Mouse (Mus musculus) spleen, embryonic (tissue): ENCODE measurements around the gene Pde9a.

Experiments used
- CTCF ChIA-PET: fragments of 350-600 bp; sonication (Branson Sonifier 250); formaldehyde crosslinking; loops from one replicate; lab custom pipeline; 2022; lab: Charles Lee

The Pde9a gene

DNA sequence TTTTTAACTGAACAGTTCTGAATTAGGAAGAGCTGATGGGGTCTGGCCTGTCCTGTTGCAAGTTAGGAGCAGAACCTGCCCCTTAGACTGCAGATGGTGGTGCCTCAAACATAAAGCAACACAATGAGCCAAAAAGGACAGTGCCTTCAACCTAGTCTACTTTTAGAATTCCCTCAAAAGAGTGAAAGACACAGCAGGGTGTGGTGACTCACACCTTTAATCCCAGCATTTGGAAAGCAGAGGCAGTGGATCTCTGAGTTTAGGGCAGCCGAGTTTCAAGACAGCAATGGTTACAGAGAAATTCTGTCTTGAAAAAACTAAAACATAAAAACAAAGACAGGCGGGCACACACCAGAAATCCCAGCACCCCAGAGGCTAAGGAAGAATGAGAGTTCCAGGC, 117.9 kb downstream of the Pde9a start:
- CTCF ChIA-PET, result no interaction called here

DNA sequence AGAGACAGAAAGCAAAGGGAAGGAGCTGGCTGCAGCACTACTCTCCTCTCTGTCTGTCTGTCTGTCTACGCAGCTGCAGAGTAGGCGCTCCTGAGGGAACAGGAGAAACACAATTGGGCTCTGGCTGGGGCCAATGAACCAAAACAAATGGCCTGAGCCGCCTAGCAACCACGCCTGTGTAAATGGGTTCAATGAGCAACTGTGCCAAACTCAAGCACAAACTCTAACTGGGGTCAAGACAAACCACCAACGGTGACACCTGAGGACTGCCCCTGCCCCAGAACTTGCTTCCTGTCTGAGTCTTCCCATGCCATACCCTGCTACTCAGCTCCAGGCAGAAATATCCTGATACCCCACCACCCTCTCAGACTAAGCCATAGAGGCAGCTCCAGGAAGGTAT, 119.0 kb downstream of the Pde9a start:
- CTCF ChIA-PET, result no interaction called here

DNA sequence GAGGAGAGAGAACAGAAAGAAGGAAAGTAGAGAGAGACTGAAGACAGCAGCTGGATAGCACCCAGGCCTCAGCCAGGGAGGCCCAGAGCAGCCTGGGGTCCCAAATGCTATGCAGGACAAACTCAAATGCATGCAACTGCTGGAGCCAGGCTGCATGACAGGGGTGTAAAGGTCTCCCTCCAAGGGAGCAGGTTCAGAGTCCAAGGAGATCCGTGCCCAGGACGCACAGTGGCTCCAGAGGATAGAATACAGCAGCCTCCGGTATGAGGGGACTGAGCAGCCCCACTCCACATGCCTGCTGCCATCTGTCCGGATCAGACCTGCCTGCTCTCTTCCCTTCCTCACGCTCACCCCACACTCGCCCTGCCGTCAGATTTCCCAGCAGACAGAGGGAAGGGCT, 120.3 kb downstream of the Pde9a start:
- CTCF ChIA-PET, result no interaction called here

DNA sequence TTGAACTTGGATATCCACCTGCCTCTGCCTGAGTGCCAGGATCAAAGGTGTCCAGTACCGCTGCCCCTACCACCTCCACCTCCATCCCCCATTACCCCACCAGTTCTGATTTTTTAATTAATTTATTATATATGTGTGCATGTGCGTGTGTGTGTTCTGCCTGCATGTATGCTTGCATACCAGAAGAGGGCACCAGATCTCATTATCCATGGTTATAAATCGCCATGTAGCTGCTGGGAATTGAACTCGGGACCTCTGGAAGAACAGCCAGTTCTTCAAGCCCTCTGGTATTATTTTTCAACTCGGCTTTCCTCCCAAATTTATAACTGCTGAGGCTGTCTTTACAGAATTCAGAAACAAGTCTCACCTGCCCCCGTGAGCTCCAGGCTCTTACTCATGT, 124.9 kb downstream of the Pde9a start:
- CTCF ChIA-PET, result no interaction called here

DNA sequence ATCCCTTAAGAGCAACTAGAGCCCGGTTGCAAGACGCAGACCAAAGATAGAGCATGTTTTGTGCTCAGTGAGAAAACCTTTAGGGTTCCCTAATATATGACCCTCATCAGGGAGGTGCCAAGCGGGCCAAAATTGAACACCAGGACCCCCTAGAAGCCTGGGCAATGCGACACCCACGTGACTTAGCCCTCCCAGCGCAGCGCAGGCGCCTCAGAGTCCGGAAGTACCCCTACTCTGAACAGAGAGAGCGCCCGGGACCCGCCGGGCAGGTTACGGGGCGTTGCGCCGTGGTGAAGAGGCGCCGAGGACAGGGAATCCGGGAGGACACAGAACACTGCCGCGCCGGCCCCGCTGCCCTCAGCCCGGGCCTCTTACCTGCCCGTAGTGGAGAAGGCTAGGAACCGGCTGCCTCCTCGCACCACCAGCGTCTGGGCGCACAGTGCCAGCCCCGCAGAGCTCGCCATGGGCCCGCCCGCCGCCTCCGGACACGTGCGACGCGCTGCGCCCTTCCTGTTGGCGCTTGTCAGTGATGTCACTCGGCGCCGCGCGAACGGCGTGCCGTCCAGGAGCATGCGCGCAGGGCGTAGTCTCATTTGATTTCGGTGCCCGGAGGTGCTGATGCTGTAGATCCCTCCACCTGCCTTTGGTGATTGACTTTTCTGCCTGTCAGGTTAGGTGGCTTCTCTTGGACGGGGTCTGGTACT, 125.9 kb downstream of the Pde9a start:
- CTCF ChIA-PET, result interaction anchor here (0.7 kb wide), 1 partner anchor 291 kb away, joined by 3 read pairs; no protein-coding TSS in a partner anchor

DNA sequence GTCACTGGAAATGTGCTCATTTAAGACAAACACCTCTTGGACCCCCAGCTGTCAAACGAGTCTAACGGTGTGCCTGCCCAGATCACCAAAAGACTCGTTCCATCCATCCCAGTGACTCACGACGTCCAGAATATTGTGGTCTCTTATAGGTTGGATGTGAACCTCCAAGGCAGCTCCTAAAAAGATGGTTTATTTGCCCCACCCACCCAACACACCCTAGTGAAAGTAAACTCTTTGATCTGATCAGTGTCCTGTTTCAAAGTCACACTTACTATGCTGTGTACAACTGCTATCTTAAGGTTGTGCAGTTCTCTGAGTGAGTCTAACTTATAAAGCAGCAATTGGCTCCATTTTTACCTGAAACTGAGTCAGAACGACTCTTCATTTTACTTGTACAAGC, 126.6 kb downstream of the Pde9a start:
- CTCF ChIA-PET, result interaction anchor here (0.7 kb wide), 1 partner anchor 291 kb away, joined by 3 read pairs; no protein-coding TSS in a partner anchor

DNA sequence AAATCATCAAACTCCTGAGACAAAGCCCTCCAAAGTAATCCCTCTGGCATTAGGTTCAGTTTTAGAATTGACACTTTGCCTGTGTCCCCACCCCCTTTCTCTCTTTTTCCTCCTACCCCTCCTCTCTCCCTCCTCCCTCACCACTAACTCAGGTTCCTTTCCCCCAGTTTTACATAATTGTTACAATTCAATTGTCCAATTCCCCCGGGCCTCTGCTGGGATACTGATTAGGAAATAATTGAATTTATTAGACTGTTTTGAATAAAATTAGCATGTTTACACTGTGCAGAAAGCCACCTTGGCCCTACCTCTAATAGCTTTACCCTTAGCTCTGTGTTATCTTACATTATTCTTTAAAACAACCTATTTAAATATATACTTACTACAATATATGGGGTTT, 128.7 kb downstream of the Pde9a start:
- CTCF ChIA-PET, result interaction anchor here (0.6 to 0.7 kb wide), 2 partner anchors 7 to 24 kb away, joined by 5 to 6 read pairs; no protein-coding TSS in a partner anchor

DNA sequence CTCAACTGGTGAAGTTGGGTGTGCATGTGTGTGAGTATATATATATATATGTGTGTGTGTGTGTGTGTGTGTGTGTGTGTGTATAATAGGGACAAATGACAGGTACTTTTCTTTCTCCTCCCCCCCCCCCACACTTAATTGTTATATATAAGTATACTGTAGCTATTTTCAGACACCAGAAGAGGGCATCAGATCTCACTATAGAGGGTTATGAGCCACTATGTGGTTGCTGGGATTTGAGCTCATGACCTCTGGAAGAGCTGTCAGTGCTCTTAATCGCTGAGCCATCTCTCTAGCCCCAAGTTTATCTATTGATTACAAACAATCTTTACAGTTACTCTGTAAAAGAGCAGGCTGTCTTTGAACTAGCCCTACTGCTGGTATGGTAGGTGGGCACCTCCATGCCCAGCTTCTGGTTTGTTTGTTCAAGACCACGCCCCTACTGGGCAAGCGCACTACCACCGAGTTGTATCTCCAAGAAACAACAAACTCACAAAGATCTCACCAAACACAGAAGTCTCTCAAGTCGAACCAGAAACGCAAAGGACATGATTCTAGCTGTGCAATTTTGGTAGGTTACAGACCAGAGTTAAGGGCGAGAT, 133.4 kb downstream of the Pde9a start:
- CTCF ChIA-PET, result interaction anchor here (0.6 to 0.7 kb wide), 2 partner anchors 12 to 696 kb away, joined by 5 to 11 read pairs; no protein-coding TSS in a partner anchor

DNA sequence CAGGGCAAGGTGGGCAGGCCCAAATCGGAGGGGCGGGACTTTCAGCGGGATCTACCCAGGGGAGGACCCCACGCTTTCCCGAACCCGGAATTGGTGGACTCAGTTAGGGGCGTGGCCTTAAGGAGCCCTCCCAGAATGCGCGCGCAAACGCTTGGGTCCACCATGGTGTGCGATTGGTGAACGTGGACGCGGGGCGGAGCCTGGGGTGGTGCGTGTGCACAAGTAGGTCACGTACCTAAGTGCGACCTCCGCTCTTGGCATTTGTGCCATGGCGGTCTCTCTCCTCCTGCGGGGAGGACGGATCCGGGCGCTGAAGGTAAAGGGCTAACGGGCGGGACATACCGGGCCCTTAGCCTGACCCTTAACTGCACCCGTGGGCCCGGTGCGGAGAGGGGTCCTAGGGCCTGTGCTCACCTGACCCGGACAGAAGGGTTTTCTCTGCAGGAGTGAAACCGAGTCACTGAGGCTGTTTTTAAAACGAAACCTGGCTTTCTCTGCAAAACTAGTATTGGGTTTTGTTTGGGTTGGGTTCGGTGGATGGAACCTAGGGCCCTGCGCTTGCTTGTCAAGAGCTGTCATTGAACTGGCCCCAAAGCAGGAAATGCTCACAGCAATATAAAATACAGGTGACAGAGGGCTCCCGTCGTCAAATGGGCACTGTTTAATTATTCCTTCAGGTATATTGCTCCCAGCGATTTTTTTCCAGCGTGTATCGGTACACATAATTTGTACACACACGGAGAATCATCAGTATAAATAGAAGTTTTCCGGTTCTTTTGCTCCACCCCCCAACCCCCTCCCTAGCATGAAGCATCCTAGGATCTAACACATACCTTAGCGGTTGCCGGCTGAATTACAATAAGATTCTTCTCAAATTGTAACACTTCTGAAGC, 134.2 kb downstream of the Pde9a start, which contains the start of the genes Wdr4 and Ndufv3:
TSS of gene Wdr4 (minus strand) at position 35 of the 893 bp plus-strand sequence.
TSS of gene Ndufv3 (plus strand) at position 170 of the 893 bp plus-strand sequence.
- CTCF ChIA-PET, result interaction anchor here (0.6 kb wide), 1 partner anchor 11 kb away, joined by 11 read pairs; no protein-coding TSS in a partner anchor

DNA sequence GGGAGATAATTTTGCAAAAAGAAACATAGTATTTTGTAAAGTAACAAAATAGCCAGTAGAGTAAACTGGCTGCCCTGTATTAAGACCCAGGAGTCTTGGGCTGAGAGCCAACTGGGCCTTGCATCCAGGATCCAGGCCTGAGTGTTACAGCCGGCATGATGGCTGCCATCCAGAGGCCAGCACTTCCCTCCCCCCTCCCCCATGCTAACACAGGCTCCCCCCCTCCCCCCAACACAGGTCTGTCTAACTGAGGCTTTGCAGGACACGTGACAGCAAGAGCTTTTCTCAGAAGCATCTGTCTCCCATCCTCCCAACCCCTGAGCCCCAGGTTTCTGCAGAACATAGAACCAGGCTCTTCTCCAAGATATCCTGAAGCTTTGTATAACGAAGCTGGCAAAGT, 134.9 kb downstream of the Pde9a start:
- CTCF ChIA-PET, result no interaction called here

DNA sequence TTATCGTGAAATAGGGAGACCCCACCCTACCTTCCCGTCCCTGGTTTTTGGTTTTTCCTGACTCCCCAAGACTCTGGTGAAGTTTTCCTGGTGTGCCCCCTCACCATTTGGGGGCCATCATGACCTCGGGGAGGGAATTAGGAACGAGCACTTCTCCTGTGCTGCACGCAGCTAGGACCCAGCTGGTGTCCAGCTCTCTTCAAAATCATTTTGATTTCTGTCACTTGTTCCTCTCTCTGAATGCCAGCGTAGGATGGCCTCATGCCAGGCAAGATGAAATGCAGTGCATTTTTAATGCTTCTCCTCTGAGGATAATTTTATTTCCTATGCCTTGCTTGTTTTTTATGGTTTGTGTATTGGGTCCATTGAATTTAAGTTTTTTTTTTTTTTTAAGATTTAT, 135.9 kb downstream of the Pde9a start:
- CTCF ChIA-PET, result interaction anchor here (0.7 kb wide), 3 partner anchors 8 to 210 kb away, joined by 3 to 6 read pairs (median 5); no protein-coding TSS in a partner anchor

DNA sequence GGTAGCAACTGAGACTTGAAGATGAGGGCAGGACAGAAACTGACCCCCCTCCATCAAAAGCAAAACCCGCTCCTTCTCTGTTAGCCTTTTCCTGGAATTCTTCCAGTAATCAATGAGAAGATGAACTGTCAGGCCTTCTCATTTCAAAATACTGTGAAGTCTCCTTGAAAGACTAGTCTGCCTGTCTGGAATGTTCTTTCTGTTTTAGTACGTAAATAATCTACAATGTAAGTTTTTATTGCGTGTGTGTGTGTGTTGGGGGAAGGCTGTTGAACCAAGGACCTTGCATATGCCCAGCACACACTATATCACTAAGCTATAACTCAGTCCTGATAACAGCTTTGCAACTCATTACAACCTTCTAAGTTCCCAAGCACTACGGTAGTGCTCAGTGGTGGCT, 139.1 kb downstream of the Pde9a start:
- CTCF ChIA-PET, result no interaction called here

DNA sequence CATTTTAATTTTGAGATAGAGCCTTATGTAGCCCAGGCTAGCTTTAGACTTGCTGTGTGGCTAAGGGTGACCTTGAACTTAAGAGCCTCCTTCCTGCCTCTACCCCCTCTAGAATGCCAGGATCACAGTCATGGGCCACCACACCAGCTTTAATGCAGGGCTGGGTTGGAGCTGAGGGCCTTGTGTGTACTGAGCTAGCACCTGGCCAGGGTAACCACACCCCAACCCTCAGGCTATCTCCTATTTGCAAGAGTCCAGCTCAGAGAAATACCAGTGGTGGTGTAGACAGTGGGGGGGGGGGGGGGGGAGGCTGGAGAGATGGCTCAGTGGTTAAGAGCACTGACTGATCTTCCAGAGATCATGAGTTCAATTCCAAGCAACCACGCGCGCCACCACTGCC, 139.8 kb downstream of the Pde9a start:
- CTCF ChIA-PET, result interaction anchor here (0.8 kb wide), 1 partner anchor 17 kb away, joined by 8 read pairs; no protein-coding TSS in a partner anchor
